Mouse (Mus musculus): Measurements from ENCODE around the gene Gm13030. TPM values are rescaled to one million over a fixed set of nuclear protein-coding genes. Genes with fewer than 3 reads are reported as not detected.
"Not testable (repeated sequence)": the region's sequence is repeated elsewhere in the genome, so short reads cannot be mapped to it uniquely, and the experiment has no call there.

The Gm13030 gene
- polyA plus RNA-seq, 1 experiment from 2014 or later: not detected

DNA sequence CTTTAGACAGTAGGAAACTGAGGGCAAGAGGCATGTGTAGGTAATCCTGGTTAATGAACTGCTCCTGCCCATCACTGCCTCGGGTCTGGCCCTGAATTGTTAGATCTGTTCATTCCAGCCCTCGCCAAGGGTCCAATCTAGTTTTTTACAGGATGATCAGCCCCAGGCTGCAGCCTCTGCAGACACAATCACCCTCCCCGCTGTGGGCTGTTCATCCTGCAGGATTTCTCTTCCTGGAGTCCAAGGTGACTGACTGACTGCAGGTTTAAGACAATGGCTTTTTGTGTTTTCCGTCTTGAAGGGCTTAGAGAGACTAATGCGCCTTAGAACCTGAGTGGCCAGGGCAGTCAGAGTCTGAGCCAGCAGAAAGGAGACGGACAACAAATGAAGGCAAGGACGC lies 15.4 kb upstream of the Gm13030 start:
- Histone ChIP-seq H3K36me3 (peaks cover 44% of the 10 kb centered on the region), H3K9ac (replicated peaks) (no peak overlapping the region), H3K27ac (no peak overlapping the region), H3K9me3 (no peaks in the 10 kb centered on the region), H3K27me3 (no peaks in the 10 kb centered on the region), H3K4me2 (replicated peaks) (no peak overlapping the region), H3K4me3 (replicated peaks) (no peak overlapping the region), H3K4me1 (replicated peaks) (0 out of 2 replicates have a peak, but pooled peaks cover 8% of the 10 kb centered on the region)
- ATAC-seq: no peak
- WGBS: 47% methylated on average over 7 of the region's 7 CpGs

DNA sequence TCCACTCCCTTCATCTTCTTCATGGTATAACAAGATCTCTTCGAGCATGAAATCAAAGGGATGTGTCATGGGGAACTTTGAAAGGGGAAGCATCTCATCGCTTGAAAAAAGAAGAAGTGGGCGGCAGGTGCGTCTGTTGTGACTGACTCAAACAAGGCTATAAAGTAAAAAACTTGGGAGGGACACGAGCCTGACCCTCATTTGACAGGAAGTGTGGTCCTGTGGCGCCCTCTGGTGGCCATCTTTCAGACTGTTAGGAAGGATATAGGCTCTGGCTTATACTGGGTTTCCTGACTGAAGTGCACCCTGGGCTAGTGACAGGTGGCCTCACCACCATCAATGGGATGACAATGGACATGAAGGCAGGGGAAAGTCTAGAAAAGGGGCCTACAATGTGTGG lies 10.5 kb upstream of the Gm13030 start:
- Histone ChIP-seq H3K4me3 (replicated peaks) (no peak overlapping the region), H3K27ac (no peak overlapping the region), H3K9ac (replicated peaks) (no peak overlapping the region), H3K36me3 (no peaks in the 10 kb centered on the region), H3K4me2 (replicated peaks) (no peak overlapping the region), H3K27me3 (peaks cover 13% of the 10 kb centered on the region; the same call in 1 of the 2 replicates), H3K9me3 (no peaks in the 10 kb centered on the region), H3K4me1 (replicated peaks) (peaks cover 16% of the 10 kb centered on the region; the same call in 1 of the 2 replicates)
- 15% methylated on average over 6 of the region's 6 CpGs for WGBS
- ATAC-seq: peak; percentile 60; the same call in 1 of the 2 replicates

DNA sequence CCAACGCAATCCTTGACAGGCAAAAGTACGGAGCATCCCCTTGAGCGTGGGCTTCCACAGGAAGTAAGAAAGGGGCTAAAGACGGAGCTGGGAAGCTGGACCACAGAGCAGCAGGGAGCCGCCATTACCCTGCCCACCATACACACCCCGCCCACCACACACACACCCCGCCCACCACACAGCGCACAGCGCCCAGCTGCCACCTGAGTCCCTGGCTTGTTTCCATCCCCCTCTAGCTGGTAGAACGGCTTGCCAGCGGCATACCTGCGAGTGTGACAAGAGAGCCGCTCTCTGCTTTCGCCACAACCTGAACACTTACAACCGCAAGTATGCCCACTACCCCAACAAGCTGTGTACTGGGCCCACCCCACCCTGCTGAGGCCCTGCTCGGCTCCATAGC lies 8.4 kb upstream of the Gm13030 start:
- ATAC-seq: peak; percentile 37; the same call in 1 of the 2 replicates
- Histone ChIP-seq H3K4me2 (replicated peaks) (peak overlapping the region; percentile 34), H3K27me3 (peaks cover 13% of the 10 kb centered on the region; the same call in 1 of the 2 replicates), H3K4me3 (replicated peaks) (no peak overlapping the region), H3K36me3 (no peaks in the 10 kb centered on the region), H3K9me3 (no peaks in the 10 kb centered on the region), H3K4me1 (replicated peaks) (peaks cover 12% of the 10 kb centered on the region; the same call in 1 of the 2 replicates), H3K9ac (replicated peaks) (0 out of 2 replicates have a peak overlapping the region, but pooled peaks have one; percentile 10), H3K27ac (no peak overlapping the region)
- 11% methylated on average over 16 of the region's 16 CpGs for WGBS

DNA sequence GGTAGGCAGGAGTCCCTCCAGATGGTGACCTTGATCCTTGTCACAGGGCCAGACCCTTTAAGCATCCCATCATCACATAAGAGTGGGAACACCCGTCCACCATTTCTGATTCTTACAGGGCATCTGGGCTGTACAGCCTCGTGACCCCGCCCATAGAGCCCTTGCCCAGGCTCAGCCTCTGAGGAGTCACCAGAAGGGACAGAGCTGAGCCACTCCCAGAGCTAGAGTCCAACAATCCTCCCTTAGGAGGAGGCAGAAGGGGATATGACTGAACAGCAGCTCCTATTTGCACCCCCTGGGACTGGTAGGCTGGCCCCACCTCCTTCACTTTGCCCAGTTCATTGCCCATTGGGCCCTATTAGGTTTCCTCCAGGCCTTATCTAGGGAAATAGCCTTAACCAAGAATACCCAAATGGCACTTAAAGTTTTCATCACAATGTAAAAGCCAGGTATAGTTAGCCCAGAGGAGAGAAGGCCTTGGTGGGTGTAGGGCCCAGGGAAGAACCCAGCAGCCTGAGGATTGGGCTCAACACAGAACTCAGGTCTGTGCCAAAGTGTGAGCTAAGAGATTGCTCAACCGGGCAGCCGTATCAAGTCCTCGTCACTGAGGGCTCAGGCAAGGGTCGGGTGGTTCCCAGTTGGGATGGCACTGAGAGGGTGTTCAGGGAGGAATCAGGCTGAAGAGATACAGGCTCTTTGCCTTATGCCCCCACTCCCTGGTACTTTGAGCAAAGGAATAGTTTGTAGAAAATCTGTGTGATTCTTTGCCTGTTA lies 7.2 kb upstream of the Gm13030 start:
- H3K4me3 ChIP-seq (replicated peaks): no peak overlapping the region
- H3K27me3 ChIP-seq: peaks cover 13% of the 10 kb centered on the region; the same call in 1 of the 2 replicates
- no peak overlapping the region for H3K4me2 ChIP-seq (replicated peaks)
- H3K9me3 ChIP-seq: no peaks in the 10 kb centered on the region
- H3K4me1 ChIP-seq (replicated peaks): peaks cover 12% of the 10 kb centered on the region; the same call in 1 of the 2 replicates
- no peak overlapping the region for H3K9ac ChIP-seq (replicated peaks)
- H3K36me3 ChIP-seq: no peaks in the 10 kb centered on the region
- ATAC-seq: no peak
- 89% methylated on average over 7 of the region's 7 CpGs for WGBS
- no peak overlapping the region for H3K27ac ChIP-seq

DNA sequence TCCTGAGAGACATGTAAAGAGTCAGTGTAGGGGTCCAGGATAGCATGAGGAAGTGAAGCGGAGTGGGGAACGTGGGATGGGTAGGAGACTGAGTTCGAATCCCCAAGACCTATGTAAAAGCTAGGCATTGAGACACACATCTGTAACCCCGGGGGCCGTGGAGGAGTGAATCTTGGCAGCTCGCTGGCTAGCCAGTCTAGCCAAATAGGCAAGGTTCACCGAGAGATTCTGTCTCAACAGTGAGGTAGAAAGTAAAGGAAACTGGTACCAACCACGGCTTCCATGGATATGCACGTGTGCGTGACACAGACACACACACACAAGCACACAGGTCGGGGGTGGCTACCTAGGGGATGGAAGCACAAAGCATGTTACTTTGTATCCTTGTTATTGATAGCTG lies 6.0 kb upstream of the Gm13030 start:
- Histone ChIP-seq H3K4me3 (replicated peaks) (no peak overlapping the region), H3K27me3 (peaks cover 13% of the 10 kb centered on the region; the same call in 1 of the 2 replicates), H3K4me1 (replicated peaks) (peaks cover 12% of the 10 kb centered on the region; the same call in 1 of the 2 replicates), H3K27ac (no peak overlapping the region), H3K36me3 (no peaks in the 10 kb centered on the region), H3K4me2 (replicated peaks) (no peak overlapping the region), H3K9ac (replicated peaks) (no peak overlapping the region), H3K9me3 (no peaks in the 10 kb centered on the region)
- 89% methylated on average over 11 of the region's 11 CpGs for WGBS
- ATAC-seq: no peak

DNA sequence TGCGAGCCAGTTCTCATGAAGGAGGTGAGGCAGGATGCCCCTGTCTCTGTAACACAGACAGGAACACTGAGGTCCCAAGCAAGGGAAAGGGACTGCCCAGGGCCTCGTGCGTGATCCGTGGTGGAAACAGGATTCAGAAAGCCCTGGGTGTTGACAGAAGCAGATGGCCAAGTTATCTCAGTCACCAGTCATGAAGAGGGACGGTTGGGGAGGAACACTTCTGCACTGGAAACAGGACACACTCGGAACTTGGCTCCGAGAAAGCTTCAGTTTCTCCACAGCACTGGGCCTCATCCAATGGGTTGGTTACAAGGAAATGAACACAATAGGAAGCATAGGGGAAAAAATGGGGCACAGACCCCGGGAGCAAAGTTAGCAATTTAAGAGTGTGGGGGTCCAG lies 5.0 kb upstream of the Gm13030 start:
- WGBS: 73% methylated on average over 8 of the region's 8 CpGs
- no peak for ATAC-seq
- Histone ChIP-seq H3K4me1 (replicated peaks) (peaks cover 12% of the 10 kb centered on the region; the same call in 1 of the 2 replicates), H3K27me3 (peaks cover 13% of the 10 kb centered on the region; the same call in 1 of the 2 replicates), H3K4me2 (replicated peaks) (no peak overlapping the region), H3K9ac (replicated peaks) (no peak overlapping the region), H3K4me3 (replicated peaks) (no peak overlapping the region), H3K27ac (no peak overlapping the region), H3K36me3 (no peaks in the 10 kb centered on the region), H3K9me3 (no peaks in the 10 kb centered on the region)

DNA sequence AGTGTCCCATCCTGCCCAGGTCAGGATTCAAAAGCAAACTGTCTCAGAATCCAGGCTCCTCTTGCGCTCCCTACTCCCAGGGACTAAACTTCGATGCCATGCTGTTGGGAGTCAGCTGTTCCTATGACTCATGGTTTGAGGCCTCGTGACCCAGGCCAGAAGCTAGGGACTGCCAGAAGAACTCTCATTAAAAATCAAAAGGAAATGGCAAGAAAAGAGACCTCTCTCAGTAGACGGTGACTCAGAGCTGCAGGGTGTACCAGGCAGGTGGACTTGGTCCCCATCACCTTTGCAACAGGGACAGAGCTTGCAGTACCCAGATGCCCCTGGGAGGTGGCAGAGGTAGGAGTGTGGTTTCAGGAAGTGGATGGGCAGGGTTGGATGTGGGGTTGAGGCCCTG lies 4.0 kb upstream of the Gm13030 start, which contains the start of gene Pla2g2e:
Gene Pla2g2e, plus strand, starts transcription at position 212 of the 400 bp plus-strand sequence.
- Histone ChIP-seq H3K9me3 (no peaks in the 10 kb centered on the region), H3K4me2 (replicated peaks) (no peak within 1 kb of the TSS), H3K27ac (no peak within 1 kb of the TSS), H3K27me3 (peaks cover 13% of the 10 kb centered on the region; the same call in 1 of the 2 replicates), H3K4me1 (replicated peaks) (peaks cover 12% of the 10 kb centered on the region; the same call in 1 of the 2 replicates), H3K9ac (replicated peaks) (no peak within 1 kb of the TSS), H3K36me3 (no peaks in the 10 kb centered on the region), H3K4me3 (replicated peaks) (no peak within 1 kb of the TSS)
- WGBS: 77% methylated on average over 4 of the region's 4 CpGs
- no peak for ATAC-seq

DNA sequence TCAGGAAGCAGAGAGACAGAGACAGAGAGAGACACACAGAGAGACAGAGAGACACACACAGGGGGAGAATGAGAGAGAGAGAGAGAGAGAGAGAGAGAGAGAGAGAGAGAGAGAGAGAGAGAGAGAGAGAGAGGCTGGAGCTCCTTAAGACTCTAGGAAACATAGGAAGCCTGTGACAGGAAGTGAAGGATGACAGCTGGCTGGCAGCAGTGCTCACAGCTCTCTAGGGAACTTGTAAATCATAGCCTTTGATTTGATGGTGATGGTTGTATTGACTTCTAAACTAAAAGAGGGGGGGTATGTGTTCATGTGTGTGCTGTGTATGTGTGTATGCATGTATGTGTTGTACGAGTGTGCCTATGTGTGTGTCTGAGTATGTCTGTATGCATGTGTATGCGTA lies 2.2 kb upstream of the Gm13030 start:
- no peaks in the 10 kb centered on the region for H3K36me3 ChIP-seq
- H3K9ac ChIP-seq (replicated peaks): no peak overlapping the region
- WGBS: 94% methylated on average over 2 of the region's 2 CpGs
- H3K4me3 ChIP-seq (replicated peaks): no peak overlapping the region
- no peak overlapping the region for H3K4me2 ChIP-seq (replicated peaks)
- no peaks in the 10 kb centered on the region for H3K4me1 ChIP-seq (replicated peaks)
- peaks cover 2% of the 10 kb centered on the region; the same call in 1 of the 2 replicates for H3K27me3 ChIP-seq
- no peak for ATAC-seq
- H3K9me3 ChIP-seq: no peaks in the 10 kb centered on the region
- H3K27ac ChIP-seq: no peak overlapping the region

DNA sequence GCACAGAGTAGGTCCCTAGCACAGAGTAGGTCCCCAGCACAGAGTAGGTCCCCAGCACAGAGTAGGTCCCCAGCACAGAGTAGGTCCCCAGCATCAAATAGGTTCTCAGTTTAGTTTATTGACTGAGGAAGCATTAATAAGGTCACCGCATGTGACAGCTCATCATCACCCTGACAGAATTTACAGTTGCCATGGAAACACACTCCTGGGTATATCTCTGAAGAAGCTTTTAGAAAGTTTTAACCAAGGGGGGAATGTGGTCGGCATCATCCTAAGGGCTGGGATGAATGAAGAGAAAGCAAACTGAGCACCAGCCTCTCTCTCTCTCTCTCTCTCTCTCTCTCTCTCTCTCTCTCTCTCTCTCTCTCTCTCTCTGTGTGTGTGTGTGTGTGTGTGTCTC lies 1.5 kb upstream of the Gm13030 start:
- not testable (repeated sequence) for H3K4me3 ChIP-seq (replicated peaks); H3K4me2 ChIP-seq (replicated peaks); H3K27ac ChIP-seq; H3K27me3 ChIP-seq; H3K9ac ChIP-seq (replicated peaks); H3K9me3 ChIP-seq; ATAC-seq; H3K4me1 ChIP-seq (replicated peaks); H3K36me3 ChIP-seq
- WGBS: 77% methylated on average over 2 of the region's 2 CpGs

DNA sequence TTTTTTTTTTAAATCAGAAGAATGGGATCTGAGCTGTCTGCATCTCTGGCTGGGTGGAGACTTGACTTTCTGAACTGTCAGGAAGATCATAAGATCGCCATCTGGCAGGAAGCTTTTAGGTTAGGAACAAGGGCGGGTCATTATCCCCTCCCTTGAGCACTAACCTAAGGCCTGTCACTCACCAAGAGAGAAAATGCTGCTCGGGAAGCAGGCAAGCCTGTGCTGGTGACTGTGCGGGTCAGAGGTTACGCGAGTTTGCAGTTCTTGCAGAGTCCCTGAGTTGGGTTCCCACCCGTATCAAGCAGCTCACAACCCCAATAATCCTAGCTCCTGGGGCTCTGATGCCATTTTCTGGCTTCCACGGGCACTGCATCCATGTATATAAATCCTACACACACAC lies 5.1 kb downstream of the Gm13030 start:
- no peak overlapping the region for H3K27ac ChIP-seq
- ATAC-seq: no peak
- H3K36me3 ChIP-seq: no peaks in the 10 kb centered on the region
- H3K27me3 ChIP-seq: no peaks in the 10 kb centered on the region
- no peaks in the 10 kb centered on the region for H3K9me3 ChIP-seq
- no peak overlapping the region for H3K4me2 ChIP-seq (replicated peaks)
- H3K4me3 ChIP-seq (replicated peaks): no peak overlapping the region
- no peaks in the 10 kb centered on the region for H3K4me1 ChIP-seq (replicated peaks)
- no peak overlapping the region for H3K9ac ChIP-seq (replicated peaks)
- 58% methylated on average over 8 of the region's 8 CpGs for whole genome bisulfite sequencing

DNA sequence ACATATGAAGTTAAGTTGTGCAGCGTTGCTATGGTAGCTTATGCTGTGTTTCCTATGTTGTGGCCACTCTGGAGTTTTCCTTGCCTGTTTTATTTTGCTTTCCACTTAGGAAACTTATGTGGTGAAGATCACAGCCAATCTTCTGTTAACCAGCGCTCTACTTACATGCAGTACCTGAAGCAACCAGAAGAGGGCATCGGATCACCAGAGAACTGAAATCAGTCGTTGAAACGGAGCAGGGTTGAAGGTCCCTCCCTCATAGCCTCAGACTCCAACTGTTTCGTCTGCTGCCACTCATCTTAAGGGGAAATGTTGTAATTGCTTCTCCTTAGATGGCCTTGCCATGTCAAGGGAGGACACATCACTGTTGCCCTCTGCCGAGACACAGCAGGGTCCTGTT lies 7.4 kb downstream of the Gm13030 start:
- Histone ChIP-seq H3K27me3 (no peaks in the 10 kb centered on the region), H3K9ac (replicated peaks) (no peak overlapping the region), H3K4me3 (replicated peaks) (no peak overlapping the region), H3K4me2 (replicated peaks) (no peak overlapping the region), H3K36me3 (no peaks in the 10 kb centered on the region), H3K27ac (no peak overlapping the region), H3K4me1 (replicated peaks) (no peaks in the 10 kb centered on the region), H3K9me3 (no peaks in the 10 kb centered on the region)
- ATAC-seq: no peak
- 16% methylated on average over 7 of the region's 7 CpGs for WGBS

DNA sequence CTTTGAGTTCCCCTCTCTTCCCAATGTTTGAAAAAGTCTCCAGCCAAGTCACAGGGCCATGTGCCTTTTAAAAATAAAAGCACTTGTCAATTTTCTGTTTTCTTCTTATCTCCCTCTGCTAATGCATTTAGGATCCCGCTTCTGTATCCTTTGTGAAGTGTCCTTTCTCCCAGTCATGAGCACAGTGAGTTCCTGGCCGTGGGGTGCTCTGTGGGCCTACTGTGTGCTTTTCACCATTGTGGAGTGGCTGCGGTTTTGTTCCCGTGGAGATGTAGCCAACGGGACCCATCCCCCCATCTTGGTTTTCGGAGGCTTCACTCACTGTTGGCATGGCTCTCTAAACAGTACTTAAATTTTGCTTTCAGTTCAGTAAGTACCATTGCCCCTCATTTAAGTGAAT lies 7.8 kb downstream of the Gm13030 start:
- no peak for ATAC-seq
- H3K36me3 ChIP-seq: no peaks in the 10 kb centered on the region
- no peaks in the 10 kb centered on the region for H3K27me3 ChIP-seq
- no peak overlapping the region for H3K9ac ChIP-seq (replicated peaks)
- no peak overlapping the region for H3K27ac ChIP-seq
- no peak overlapping the region for H3K4me2 ChIP-seq (replicated peaks)
- H3K4me1 ChIP-seq (replicated peaks): no peaks in the 10 kb centered on the region
- H3K9me3 ChIP-seq: no peaks in the 10 kb centered on the region
- H3K4me3 ChIP-seq (replicated peaks): no peak overlapping the region
- 70% methylated on average over 6 of the region's 6 CpGs for WGBS

Data from midbrain, embryonic 13.5 days (tissue).